Comparison of ENCODE assay signal across 8 mouse cellular contexts in genomic region chr5:33819141-33819875, GRCm38 (mm10). TPM values are rescaled to one million over a fixed set of nuclear protein-coding genes. Genes with fewer than 3 reads are reported as not detected.
DNase-seq lines count a peak whose midpoint lies in the region; ATAC-seq and TF ChIP-seq lines count a peak whose summit lies in the region.

No protein-coding gene starts in this region.

- peak; percentile 18; the same call in 1 of the 2 replicates for ATAC-seq in midbrain, embryonic 14.5 days (ENCODE audit: low FRiP score, low TSS enrichment)

- H3K4me2 ChIP-seq in midbrain, embryonic 14.5 days (ENCODE audit: low read length) = peak overlapping the region; percentile 85

- H3K9me3 ChIP-seq in forebrain, embryonic 10.5 days = no peaks in the 10 kb centered on the region
- no peaks in the 10 kb centered on the region for H3K9me3 ChIP-seq in midbrain, embryonic 14.5 days (ENCODE audit: control insufficient read depth, low read length)

- TF ChIP-seq POLR2A in kidney, adult 2 months (IDR thresholded peaks at IDR 0.05; ENCODE audit: low read depth, low read length) = no peak
- no peak for TF ChIP-seq POLR2A in bone marrow macrophage, adult 2 months (IDR thresholded peaks at IDR 0.05; ENCODE audit: borderline replicate concordance, low read depth, low read length)

- H3K36me3 ChIP-seq in kidney, adult 2 months (ENCODE audit: control insufficient read depth, insufficient read depth, low read length) = no peaks in the 10 kb centered on the region
- H3K36me3 ChIP-seq in forebrain, embryonic 10.5 days (replicated peaks) = peaks cover 18% of the 10 kb centered on the region
- H3K36me3 ChIP-seq in midbrain, embryonic 14.5 days (ENCODE audit: control insufficient read depth, insufficient read depth, low read length) = 0 out of 2 replicates have a peak, but pooled peaks cover 5% of the 10 kb centered on the region

- intact Hi-C loops in heart, postnatal 14 days (cut with DNase I) = loop anchor here (2.0 kb wide), 1 partner anchor 37 kb away; the partner anchor contains the start of gene Letm1
- intact Hi-C loops in left cerebral cortex, postnatal 14 days (cut with DNase I) = no loop called here

- no peaks in the 10 kb centered on the region for H3K27me3 ChIP-seq in kidney, adult 2 months (replicated peaks; ENCODE audit: control insufficient read depth, insufficient read depth, low read length)
- no peaks in the 10 kb centered on the region for H3K27me3 ChIP-seq in forebrain, embryonic 10.5 days (ENCODE audit: poor library complexity, severe bottlenecking)
- no peaks in the 10 kb centered on the region for H3K27me3 ChIP-seq in midbrain, embryonic 14.5 days (ENCODE audit: control insufficient read depth, insufficient read depth, low read length)

- DNase-seq in kidney, adult 2 months = no peak
- no peak for DNase-seq in kidney, adult 18-20 months
- peak; percentile 30 for DNase-seq in forebrain, embryonic 10.5 days (ENCODE audit: extremely low spot score, low spot score)
- DNase-seq in heart, postnatal 14 days = peak; percentile 6 to 25
- DNase-seq in left cerebral cortex, postnatal 14 days (ENCODE audit: low spot score in 2 of 2) = peak; percentile 40 to 75
- peak; percentile 27 for DNase-seq in midbrain, embryonic 14.5 days
- DNase-seq in testis, postnatal 10 days (ENCODE audit: low spot score) = peak; percentile 49

- no peak overlapping the region for H3K27ac ChIP-seq in kidney, adult 2 months (ENCODE audit: insufficient read depth, low read depth, low read length)
- H3K27ac ChIP-seq in bone marrow macrophage, adult 2 months (ENCODE audit: insufficient read depth, low read depth, low read length) = peak overlapping the region; percentile 77
- H3K27ac ChIP-seq in forebrain, embryonic 10.5 days = peak overlapping the region; percentile 100
- H3K27ac ChIP-seq in midbrain, embryonic 14.5 days (replicated peaks; ENCODE audit: low read depth, low read length) = peak overlapping the region; percentile 99

- peak overlapping the region; percentile 83 for H3K9ac ChIP-seq in midbrain, embryonic 14.5 days (replicated peaks; ENCODE audit: low read length)

- H3K4me1 ChIP-seq in kidney, adult 2 months (ENCODE audit: control insufficient read depth, insufficient read depth, low read length) = no peaks in the 10 kb centered on the region
- peaks cover 16% of the 10 kb centered on the region for H3K4me1 ChIP-seq in bone marrow macrophage, adult 2 months (ENCODE audit: control insufficient read depth, insufficient read depth, low read length)
- H3K4me1 ChIP-seq in forebrain, embryonic 10.5 days = peaks cover 56% of the 10 kb centered on the region
- peaks cover 32% of the 10 kb centered on the region for H3K4me1 ChIP-seq in midbrain, embryonic 14.5 days (ENCODE audit: control insufficient read depth, insufficient read depth, low read length)

- TF ChIP-seq CTCF in kidney, adult 2 months (conservative IDR thresholded peaks at IDR 0.05; ENCODE audit: insufficient read depth, insufficient read length, low read depth, low read length) = no peak
- TF ChIP-seq CTCF in bone marrow macrophage, adult 2 months (IDR thresholded peaks at IDR 0.05; ENCODE audit: low read depth, low read length) = no peak

- WGBS in kidney, adult 2 months = 32% methylated on average over 9 of the region's 9 CpGs
- WGBS in forebrain, embryonic 10.5 days = 11% methylated on average over 9 of the region's 9 CpGs
- 8% methylated on average over 9 of the region's 9 CpGs for WGBS in midbrain, embryonic 14.5 days

- peak overlapping the region; percentile 86 for H3K4me3 ChIP-seq in kidney, adult 2 months (ENCODE audit: insufficient read depth, low read depth, low read length)
- peak overlapping the region; percentile 63 for H3K4me3 ChIP-seq in bone marrow macrophage, adult 2 months (ENCODE audit: insufficient read depth, low read length)
- H3K4me3 ChIP-seq in forebrain, embryonic 10.5 days = peak overlapping the region; percentile 99
- peak overlapping the region; percentile 99 for H3K4me3 ChIP-seq in midbrain, embryonic 14.5 days (replicated peaks; ENCODE audit: low read depth, low read length)

RNA-seq across cellular contexts. Expression of gene Nsd2, which starts 1.2 kb away (rescaled TPM):
- polyA plus RNA-seq in kidney, adult 2 months (2012; rRNA removed) = 6.3 and 6.8 TPM in 2 replicates
- 34.5 and 41.1 TPM in 2 replicates for polyA plus RNA-seq in bone marrow macrophage, adult 2 months (2012; ENCODE audit: insufficient read depth, insufficient read length, missing spikeins)
- 105 and 108 TPM in 2 replicates for polyA plus RNA-seq in forebrain, embryonic 10.5 days (2016; fragmentation: Nextera tagmentation; extraction: Ambion mirVana)
- total RNA-seq in heart, postnatal 14 days (2021) = 10 to 100 TPM; 27.5 to 43.7 TPM
- 100 to 1,000 TPM; 127 to 142 TPM for total RNA-seq in left cerebral cortex, postnatal 14 days (2021)
- polyA plus RNA-seq in midbrain, embryonic 14.5 days (2014; fragmentation: Nextera tagmentation; extraction: Ambion mirVana) = 91.3 and 119 TPM in 2 replicates

RNA-seq across cellular contexts. Expression of gene Letm1, which starts 36.7 kb away (rescaled TPM):
- polyA plus RNA-seq in kidney, adult 2 months (2012; rRNA removed) = 85.1 and 91.6 TPM in 2 replicates
- polyA plus RNA-seq in bone marrow macrophage, adult 2 months (2012; ENCODE audit: insufficient read depth, insufficient read length, missing spikeins) = 23.4 and 26.9 TPM in 2 replicates
- polyA plus RNA-seq in forebrain, embryonic 10.5 days (2016; fragmentation: Nextera tagmentation; extraction: Ambion mirVana) = 57.8 and 59.2 TPM in 2 replicates
- 100 to 1,000 TPM; 148 to 169 TPM for total RNA-seq in heart, postnatal 14 days (2021)
- total RNA-seq in left cerebral cortex, postnatal 14 days (2021) = 100 to 1,000 TPM; 104 to 111 TPM
- polyA plus RNA-seq in midbrain, embryonic 14.5 days (2014; fragmentation: Nextera tagmentation; extraction: Ambion mirVana) = 64.4 and 70.3 TPM in 2 replicates

Comparison
In these comparisons a context has a peak if more than half of its experiments do, and no peak if none do; other contexts are left out.
1. DNase-seq: peak in forebrain, embryonic 10.5 days (single experiment), heart, postnatal 14 days (2 of 2), left cerebral cortex, postnatal 14 days (2 of 2), midbrain, embryonic 14.5 days (single experiment) and testis, postnatal 10 days (single experiment); none in kidney, adult 2 months (single experiment) and kidney, adult 18-20 months (single experiment).
2. Peak in every context shown above with its lines, with median percentiles within 50 percentile points of each other: H3K4me3 ChIP-seq.